Mouse (Mus musculus): ENCODE data around the gene Tdrd9.
"Not testable (repeated sequence)": the region's sequence is repeated elsewhere in the genome, so short reads cannot be mapped to it uniquely, and the experiment has no call there.

The Tdrd9 gene

DNA sequence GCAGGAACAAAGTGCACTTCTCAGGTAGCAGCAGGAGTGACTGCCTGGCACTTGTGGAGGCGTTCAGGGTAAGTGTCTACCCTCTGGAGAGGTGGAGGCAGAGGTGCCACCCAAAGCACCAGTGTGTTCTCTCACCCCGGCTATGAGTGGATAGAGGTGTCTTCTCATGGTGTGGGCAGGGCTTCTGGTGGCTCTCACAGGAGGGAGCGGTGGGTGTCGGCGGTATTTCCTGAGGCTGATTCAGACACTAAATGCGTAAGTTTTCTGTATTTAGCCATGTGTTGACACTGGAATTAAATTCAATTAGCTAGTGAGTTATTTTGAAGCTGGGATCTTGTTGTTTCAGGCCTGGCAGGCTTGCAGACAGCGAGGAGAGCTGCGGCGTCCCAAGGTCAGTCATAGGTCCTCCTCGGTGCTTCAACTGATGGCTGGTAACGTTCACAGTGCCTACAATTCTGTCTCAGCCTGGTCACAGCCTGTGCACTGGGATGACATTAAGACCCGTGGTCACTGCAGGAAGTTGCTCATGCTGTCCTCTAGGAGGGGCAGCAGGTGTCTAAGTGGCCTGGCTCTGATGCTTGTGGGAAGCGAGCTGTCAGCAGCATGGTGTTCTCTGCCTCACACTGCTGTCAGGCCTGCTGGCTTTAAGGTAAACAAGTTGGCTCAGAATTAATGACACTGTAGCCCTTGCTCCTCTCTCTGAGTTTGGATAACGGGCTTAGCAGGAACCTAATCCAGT is 54.7 kb downstream of the Tdrd9 start:
- DNase-seq (ENCODE audit: low spot score in 2 of 2): no peak

DNA sequence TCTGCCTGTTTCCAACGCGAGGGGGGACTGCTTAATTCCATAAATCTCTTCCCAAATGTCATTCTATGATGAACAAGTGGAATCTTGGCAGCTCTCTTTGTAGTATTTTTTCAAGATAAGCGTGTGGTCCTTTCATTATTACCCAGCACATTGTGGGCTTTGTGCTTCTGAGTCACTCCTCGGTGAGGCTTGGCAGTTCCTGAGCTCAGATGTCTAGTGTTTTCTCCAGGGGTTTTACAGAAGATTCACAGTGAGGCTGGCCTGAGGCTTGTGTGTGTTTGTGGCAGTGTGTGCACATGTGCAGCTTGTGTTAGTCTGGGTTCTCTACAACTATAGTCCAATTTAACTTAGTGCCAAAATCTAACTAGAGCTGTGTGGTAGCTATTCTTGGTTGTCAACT is 56.0 kb downstream of the Tdrd9 start:
- no peak for DNase-seq (ENCODE audit: low spot score in 2 of 2)

DNA sequence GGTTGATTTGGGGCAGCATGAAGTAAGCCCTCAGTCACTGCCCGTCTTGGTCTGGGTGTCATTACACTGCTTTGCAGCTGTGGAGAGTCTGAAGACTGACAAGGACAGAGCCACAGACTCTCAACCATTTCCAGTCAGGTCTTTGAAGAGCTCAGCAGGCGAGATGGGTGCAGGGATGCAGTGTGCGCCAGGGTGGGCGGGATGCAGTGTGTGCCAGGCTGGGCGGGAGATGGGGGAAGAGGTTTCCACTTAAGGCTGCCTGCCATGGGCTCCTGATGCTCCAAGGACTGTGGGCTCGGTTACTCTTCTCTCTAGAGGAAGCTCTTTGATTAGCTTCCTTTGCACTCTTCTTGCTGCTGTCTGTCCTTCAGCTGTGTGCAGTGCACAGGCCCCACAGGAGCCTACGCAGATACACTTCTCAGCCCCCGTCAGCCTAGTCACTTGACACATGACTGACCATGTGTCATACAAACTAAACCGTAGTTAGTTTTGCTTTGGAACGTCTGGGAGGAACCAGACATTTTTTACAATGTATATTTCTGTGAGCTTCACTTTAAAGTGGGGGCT is 62.1 kb downstream of the Tdrd9 start:
- no peak for DNase-seq (ENCODE audit: low spot score in 2 of 2)

DNA sequence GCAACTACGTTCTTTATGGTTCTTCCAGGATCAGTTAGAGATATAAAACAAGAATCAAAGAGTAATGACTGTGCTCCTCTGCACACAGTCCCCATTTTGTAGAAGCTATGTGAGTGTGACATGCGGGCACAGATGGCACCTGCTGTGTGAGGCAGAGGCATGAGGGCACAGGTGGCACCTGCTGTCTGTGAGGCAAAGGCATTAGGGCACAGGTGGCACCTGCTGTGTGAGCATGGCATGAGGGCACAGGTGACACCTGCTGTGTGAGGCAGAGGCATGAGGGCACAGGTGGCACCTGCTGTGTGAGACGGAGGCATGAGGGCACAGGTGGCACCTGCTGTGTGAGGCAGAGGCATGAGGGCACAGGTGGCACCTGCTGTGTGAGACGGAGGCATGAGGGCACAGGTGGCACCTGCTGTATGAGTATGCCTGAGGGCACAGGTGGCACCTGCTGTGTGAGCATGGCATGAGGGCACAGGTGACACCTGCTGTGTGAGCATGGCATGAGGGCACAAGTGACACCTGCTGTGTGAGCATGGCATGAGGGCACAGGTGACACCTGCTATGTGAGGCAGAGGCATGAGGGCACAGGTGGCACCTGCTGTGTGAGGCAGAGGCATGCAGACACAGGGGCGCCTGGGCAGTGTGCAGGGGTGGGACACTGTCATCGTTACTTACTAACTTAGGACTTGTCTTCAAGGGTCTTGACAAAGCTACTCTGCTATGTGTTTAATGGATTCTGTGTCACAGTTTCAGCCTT is 64.2 kb downstream of the Tdrd9 start:
- not testable (repeated sequence) for DNase-seq (ENCODE audit: low spot score in 2 of 2)

DNA sequence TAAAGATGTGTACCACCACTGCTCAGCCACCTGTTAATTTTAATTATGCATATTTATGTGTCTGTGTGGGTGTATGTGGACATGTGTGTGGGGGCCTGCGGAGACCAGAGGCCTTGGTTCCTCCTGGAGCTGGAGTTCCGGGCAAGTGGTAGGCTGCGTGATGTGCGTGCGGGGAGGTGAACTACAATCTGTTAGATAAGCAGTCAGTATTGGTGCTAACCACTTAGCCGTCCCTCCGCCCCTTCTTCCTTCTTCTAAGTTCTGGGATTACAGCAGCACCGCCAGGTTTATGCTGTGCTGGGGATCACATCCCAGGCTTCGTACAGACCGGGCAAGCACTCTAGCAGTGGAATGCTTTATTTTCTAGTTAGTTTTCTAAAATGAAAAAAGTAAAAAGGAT is 67.1 kb downstream of the Tdrd9 start:
- DNase-seq (ENCODE audit: low spot score in 2 of 2): no peak

DNA sequence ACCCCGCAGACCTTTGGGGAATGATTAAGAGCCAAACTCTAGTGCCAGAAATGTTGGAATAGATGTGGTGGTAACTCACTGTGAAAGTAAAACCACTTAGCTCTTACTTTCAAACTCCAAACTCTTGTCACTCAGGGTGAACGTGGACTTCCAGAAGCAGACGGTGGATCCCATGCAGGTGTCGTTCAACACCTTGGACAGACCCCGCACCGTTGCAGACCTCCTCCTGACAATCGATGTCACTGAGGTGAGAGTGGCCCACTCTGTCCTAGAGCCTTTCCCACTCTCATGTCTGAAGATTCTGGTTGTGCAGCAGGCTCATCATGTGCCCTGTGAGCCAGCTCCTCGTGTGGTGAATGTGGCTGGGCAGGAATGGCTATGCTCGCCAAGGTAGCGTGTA is 67.8 kb downstream of the Tdrd9 start:
- DNase-seq (ENCODE audit: low spot score in 2 of 2): no peak

DNA sequence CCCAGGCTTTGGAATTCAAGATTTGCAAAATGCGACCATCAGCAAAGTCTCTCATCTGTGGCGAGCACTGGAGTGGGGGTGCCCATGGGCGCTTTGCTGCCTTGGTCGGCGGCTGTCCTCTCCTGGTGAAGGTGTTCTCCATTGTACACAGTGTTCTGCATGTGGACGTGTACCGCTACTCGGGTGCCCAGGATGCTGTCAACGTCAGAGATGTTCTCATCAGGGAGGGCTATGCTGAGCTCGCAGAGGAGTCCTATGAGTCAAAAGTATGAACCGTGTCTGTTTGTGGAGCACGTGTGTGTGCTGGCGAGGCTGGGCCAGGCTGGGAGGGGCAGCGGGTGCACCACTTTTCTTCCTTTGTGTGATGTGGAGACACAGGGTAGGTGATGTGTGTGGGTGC is 71.3 kb downstream of the Tdrd9 start:
- DNase-seq (ENCODE audit: low spot score in 2 of 2): no peak

DNA sequence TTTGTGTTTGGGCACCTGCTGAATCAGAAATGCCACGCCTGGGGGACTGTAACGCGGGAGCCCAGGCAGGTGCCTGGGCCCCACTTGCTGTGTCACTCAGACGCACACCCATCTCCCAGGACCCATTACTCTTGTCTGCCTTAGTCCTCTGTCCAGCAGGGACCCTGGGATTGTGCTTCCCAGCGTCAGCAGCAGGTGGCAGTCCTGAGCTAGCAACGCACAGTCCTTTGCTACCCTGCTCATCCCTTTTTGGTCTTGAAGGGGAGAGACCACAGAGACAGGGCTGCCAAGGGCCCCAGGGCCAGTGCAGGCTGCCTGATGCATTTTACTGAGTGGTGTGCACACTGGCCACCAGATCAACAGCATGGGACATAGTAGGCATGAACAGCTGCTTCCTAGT is 106.3 kb downstream of the Tdrd9 start:
- DNase-seq (ENCODE audit: low spot score in 2 of 2): peak in 1 of 2 experiments; percentile 34

DNA sequence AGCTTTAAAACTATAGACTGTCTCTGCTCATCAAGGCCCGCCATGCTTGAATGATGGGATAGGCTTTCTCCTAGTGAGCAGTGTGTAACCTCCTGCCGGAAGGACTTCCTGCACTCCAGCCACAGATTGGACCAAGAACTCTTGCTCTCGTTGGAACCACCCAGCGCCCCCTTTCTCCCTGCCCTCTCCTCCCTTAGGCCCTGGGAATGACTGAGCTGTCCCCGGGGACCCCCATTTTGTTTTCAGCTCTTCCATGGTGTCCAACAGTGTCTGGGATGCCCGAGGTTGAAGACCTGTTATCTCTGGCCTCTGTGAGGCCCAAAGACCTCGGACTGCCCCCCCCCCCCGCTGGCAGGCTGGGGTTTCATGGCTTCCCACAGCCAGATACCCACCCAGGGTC is 108.6 kb downstream of the Tdrd9 start:
- DNase-seq (ENCODE audit: low spot score in 2 of 2): no peak

DNA sequence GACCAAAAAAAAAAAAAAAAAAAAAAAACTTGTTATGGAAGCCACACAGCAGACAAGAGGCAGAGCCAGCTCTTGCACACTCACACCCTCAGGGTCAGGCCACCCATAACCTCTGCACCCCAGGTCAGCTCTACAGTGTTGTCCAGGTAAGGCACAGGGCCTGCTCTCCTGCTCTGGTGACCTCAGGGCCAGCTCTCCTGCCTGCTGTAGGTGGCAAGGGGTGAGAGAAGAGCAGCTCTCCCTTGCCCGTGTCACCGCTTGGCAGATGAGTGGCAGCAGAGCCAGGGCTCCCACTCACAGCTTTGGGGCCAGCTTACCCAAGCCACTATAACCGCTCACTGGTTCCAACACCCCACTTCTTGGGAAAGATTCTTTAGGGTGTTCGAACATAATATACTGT is 109.6 kb downstream of the Tdrd9 start:
- no peak for DNase-seq (ENCODE audit: low spot score in 2 of 2)

DNA sequence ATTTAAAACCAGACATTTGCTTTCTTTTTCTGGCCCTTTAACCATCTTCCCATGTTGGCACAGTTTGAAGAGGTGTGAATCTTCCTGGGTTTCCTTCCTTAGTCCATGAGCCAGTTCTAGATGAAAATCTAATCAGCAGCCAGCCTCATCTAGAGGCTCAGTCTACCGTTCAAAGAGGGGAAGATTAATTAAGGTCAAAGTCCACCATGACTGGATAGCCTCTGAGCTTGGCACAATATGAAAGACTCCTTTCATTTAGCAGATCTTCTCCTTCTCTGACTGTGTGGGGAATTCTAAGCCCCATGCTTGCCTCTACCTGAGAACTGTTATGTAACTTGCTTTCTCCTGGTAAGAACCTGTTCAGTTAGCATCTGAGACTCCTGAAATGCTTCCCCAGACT is 110.9 kb downstream of the Tdrd9 start:
- no peak for DNase-seq (ENCODE audit: low spot score in 2 of 2)

DNA sequence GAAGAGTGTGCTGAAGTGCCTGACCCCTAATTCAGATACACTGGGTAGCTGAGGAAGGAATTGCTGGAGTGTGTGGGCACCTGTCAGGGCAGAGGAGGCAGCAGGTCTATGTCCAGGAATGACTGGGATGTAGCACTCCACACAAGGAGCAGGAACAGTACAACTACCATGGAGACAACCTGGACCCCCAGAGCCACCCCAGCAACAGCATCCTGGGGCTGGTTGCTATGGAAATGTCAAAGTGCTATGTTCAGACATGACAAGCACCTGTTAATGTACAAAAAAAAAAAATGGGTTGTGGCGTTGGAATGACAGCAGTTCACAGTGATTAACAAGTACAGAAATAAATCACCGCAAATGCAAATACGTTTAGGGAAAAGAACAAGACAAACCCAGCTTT is 114.9 kb downstream of the Tdrd9 start:
- DNase-seq (ENCODE audit: low spot score in 2 of 2): no peak

DNA sequence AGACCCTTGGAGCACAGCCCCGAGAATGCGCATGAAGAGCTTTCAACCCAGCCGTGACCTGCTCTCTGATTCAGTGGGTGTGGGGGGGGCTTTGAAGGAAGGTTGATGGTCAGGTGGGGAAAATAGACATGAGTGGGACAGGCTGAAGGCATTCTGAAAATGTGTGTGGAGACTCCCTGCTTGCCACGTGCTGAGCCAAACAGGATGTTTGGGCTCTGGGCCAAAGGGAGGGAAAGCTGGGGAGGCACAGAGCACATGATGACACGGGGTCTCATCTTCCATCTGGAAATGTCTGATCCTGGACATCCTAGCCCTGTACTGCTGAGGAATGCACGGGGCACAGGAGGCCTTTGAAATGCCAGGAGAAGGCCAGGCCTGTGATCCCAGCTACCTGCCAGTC is 115.4 kb downstream of the Tdrd9 start:
- DNase-seq (ENCODE audit: low spot score in 2 of 2): no peak

DNA sequence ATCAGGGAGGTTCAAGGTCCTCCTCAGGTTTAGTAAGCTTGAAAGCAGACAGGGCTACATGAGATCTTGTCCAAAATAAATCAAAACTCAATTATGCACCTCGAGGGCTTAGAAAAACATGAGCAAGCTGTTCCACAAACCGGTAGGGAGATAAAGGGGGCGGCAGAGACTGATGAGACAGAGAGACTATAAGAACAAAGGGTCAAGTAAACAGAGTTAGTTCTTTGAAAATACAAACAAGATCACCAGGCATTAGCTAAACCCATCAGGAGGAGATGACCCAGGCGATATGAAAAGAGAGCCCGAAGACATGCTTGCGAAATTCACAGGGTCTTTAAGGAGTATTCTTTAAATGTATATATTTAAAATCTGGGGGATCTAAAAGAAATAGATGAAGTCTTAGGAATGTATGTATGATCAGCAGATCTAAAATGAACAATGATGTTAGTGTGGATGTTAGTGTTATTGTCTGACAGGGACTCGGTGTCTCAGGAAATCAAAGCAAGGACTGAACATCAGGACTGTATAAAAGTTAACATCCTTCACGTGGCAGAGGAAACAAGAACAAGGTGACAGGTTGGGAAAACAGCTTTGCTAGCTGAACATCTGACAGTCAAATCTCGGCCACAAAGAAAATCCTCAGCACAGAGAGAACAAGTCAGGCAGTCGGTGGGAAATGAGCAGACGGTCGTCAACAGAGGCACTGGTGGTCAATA is 117.4 kb downstream of the Tdrd9 start:
- DNase-seq (ENCODE audit: low spot score in 2 of 2): no peak

DNA sequence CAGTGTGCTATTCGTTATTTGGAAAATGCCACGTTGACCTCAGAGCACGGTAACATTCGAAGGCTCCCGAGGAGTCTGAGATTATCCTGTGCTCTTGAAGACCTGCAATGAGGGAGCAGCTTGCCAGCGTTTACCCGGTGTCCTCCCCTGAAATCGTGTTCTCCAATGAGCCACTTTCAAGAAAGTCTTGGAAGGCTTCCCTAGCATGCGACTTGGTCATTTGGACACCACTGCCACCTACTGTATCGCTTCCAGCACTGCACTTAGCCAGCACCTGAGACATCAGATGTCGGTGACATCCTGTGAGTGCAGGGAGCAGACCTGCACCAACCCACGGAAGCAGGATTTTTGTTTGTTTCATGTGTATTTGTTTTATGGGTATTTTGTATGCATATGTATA is 119.7 kb downstream of the Tdrd9 start:
- DNase-seq (ENCODE audit: low spot score in 2 of 2): peak in 1 of 2 experiments; percentile 8

DNA sequence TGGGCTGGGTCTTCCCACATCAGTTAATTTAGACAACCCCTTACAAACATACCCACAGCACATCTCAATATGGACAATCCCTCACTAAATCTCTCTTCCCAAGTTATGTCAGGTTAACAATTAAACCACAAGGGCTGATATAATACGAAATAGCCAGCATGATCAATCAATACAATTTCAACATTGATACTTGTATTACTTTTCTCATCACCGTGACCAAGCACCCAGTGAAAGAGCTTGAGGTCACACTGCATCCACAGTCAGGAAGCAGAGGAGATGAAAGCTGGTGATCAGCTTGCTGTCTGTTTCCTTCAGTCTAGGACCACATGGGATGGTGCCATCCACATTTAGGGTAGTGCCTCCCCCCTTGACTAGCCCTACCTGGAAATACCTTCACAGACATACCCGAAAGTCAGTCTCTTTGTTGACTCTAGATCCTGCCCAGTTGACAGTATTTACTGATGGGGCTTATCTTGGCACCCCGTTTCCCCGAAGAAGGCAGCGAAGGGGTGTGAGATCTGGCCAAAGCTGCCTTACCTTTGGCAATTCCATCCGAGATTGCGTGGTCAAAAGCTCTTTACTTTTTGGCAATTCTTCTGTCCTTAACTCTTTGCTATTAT is 123.0 kb downstream of the Tdrd9 start:
- no peak for DNase-seq (ENCODE audit: low spot score in 2 of 2)

DNA sequence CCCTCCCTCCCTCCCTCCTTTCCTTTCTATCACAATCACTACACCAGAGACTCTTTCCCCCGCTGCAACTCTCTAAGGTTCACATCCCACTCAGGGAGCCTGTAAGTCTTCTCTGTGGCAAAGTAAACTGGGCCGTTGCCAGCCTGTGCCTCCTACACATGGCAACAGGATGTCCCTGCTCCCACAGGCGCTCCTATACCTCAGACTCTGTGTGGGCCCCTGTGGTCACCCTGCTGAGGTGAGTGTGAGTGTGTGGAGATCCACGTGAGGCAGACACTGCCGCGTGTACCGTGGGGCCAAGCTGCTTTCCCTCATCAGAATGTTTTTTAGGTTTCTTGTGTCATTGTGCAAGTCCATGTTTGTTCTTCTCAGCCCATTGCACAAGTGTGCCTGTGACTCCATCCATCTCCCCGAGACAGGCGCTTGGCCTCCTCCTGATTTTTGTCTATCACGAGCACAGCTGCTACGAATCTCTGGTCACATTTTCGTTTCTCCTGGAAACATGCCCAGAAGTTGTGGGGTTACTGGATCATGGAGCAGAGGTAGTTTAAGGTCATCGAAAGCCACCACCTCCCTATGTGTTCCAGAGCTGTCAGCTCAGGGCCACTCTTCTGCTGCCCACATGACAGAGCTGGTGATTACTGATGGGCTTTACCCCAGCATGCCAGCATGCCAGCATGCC is 124.8 kb downstream of the Tdrd9 start:
- DNase-seq (ENCODE audit: low spot score in 2 of 2): no peak

DNA sequence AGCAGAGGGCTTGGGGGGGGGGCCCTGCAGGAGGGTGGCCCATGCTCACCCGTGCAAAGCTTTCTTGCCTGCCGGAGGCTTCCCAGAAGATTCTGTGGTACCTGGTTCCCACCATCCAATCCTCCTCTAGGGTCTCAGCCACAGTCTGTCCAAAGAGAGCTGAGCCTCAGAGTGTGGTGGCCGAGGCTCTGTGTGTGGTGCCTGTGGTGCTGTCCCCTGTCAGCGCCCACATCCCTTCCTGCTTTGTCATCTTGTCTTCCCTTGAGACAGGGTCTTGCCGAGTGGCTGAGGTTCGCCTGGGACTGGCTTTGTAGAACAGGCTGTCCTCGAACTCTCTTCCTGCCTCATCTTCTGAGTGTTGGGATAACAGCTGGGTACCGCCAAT is 125.4 kb downstream of the Tdrd9 start:
- DNase-seq (ENCODE audit: low spot score in 2 of 2): no peak

DNA sequence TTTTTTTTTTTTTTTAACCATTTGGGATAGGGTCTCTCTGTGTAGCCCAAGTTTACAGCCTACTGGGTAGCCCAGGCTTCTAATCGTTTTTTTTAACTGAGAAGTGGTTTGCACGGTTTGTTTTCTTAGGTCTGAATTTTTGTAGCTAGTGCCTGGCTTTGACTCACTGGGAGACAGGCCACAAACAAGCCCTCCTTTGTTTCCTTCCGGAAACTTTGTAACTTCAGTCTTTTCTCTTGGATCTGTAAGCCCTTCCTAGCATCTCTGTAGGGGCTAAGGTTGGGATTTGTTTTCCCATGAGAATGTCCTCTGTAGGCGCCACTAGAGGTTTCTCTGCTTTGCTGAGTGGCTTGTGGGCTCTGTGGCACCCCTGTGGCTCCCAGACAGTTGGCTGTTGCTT is 128.7 kb downstream of the Tdrd9 start:
- DNase-seq (ENCODE audit: low spot score in 2 of 2): no peak

DNA sequence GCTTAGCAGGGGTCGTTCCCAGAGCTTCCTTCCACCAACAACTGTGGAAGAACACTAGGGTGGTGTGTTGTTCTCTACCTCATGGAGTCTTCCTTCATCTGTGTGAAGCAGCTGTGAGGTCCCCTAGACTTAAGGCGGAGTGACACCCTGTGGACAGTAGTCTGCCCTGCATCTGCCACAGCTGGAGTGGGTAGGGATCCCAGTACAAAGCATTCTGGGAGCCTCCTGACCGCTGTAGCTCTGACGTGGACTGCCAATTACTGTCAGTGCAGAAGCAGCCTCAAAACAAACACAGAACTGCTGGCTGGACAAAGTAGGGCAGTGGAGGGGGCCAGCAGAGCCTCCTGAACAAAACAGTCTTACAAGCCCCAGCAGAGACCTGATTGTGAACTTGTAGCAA is 129.7 kb downstream of the Tdrd9 start:
- no peak for DNase-seq (ENCODE audit: low spot score in 2 of 2)

DNA sequence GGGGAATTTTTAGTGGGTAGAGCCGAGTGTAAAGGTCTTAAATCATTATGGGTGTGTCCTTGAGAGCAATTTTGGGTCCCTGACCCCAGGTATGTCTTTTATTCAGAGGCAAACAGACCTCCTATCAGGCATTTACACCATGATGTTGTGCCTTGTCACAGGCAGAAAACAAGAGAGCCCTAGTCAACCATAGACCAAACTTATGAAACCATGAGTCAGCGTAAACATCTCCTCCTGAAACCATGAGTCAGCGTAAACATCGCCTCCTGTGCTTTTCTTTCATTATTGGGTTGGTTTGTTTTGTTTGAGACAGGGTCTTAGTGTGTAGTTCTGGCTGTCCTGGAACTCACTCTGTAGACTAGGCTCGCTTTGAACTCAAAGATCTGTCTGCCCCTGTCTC is 131.8 kb downstream of the Tdrd9 start:
- DNase-seq (ENCODE audit: low spot score in 2 of 2): no peak

DNA sequence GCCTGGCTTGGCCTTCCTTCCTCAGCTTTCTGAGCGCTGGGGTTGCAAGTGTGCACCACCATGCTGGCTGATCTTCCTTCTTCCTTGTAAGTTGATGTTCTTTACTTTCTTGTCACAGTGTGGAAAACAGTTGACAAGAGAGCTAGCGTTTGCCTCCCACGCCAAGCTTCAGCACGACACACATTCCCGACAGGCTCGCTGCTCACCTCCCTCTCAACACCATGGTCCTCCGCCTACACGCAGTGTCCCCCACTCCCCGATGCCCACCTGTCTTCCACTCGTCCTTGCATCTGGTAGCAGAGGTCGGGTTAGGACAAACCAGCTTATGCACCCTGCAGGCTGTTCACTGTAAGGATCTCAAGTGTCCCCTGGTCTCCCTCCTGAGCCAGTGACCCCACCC is 133.5 kb downstream of the Tdrd9 start:
- no peak for DNase-seq (ENCODE audit: low spot score in 2 of 2)
